Mouse (Mus musculus) spleen, postnatal 36 days (tissue): Measurements from ENCODE around the gene Hdhd3.

Experiments used
- DNase-seq, 2 experiments: peaks; one replicate each; pipeline ENCODE4 v3.0.0; 2022; ENCODE audit warnings: low spot score in 2 of 2, mixed read lengths in 1 of 2

Gene Hdhd3

GRCm38 (mm10) chr4:62477542-62478244 lies 25.6 kb downstream of the Hdhd3 start:
- DNase-seq = no peak

- no peak for DNase-seq
Measured at GRCm38 (mm10) chr4:62475793-62476192, 27.5 kb downstream of the Hdhd3 start.

- DNase-seq = no peak
Measured at GRCm38 (mm10) chr4:62475131-62475530, 28.1 kb downstream of the Hdhd3 start.

GRCm38 (mm10) chr4:62472071-62472470 lies 31.2 kb downstream of the Hdhd3 start:
- DNase-seq = no peak

- DNase-seq = peak; percentile 56 to 66
Measured at GRCm38 (mm10) chr4:62470598-62471051, 32.6 kb downstream of the Hdhd3 start, which contains the start of gene Wdr31. TSS of gene Wdr31 (minus strand) at chr4:62470896.

GRCm38 (mm10) chr4:62468158-62468557 lies 35.1 kb downstream of the Hdhd3 start:
- DNase-seq = no peak

- DNase-seq = no peak
Measured at GRCm38 (mm10) chr4:62463124-62463523, 40.1 kb downstream of the Hdhd3 start.

- no peak for DNase-seq
Measured at GRCm38 (mm10) chr4:62460348-62460747, 42.9 kb downstream of the Hdhd3 start.

GRCm38 (mm10) chr4:62459081-62459480 lies 44.2 kb downstream of the Hdhd3 start:
- DNase-seq = no peak

- peak in 1 of 2 experiments; percentile 12 for DNase-seq
Measured at GRCm38 (mm10) chr4:62454995-62455394, 48.3 kb downstream of the Hdhd3 start.
